Mouse (Mus musculus) layer of hippocampus, postnatal 14 days (tissue): ENCODE data around the gene Tjp2. TPM values are rescaled to one million over a fixed set of nuclear protein-coding genes. Genes with fewer than 3 reads are reported as not detected.

Experiments
- DNase-seq, 2 experiments: peaks; one replicate each; pipeline ENCODE4 v3.0.0; 2021 to 2022; ENCODE audit warnings: low spot score in 2 of 2, mixed read lengths in 1 of 2
- total RNA-seq, 2 experiments: library from RNA; stranded (reverse); gene quantifications; 2 replicates each; pipeline ENCODE4 v1.2.3; 2021

The Tjp2 gene
- total RNA-seq, 2 experiments from 2014 or later = 20.9 to 21.9 TPM

DNA sequence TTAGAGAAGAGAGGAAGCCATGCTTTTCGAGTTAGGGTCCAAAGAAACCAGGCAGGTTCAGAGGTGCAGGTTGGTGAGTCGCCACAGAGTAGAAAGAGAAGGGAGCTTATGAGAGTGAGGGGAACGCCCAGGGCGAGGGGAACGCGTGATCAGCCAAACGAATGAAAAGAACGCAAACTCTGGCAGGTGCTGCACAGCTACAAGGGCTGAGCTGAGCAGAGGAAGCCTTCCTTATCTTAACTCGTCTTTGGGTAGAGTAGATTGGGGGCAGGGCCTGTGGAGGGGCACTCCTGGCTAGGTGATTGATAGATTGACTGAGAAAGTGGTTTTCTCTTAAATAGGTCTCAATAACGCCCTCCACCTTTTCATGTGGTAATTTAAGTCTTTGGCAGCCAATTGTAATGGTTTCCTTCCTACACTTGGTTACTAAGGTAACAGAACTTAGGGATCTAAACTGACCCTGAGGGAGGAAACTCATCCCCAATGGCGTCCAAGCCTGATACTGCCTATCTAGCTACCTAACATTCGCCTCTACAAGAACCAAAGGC, 160.4 kb downstream of the Tjp2 start:
- DNase-seq = no peak

- DNase-seq = no peak
Observed at GRCm38 (mm10) chr19:24063585-24063984, 161.2 kb downstream of the Tjp2 start.

DNA sequence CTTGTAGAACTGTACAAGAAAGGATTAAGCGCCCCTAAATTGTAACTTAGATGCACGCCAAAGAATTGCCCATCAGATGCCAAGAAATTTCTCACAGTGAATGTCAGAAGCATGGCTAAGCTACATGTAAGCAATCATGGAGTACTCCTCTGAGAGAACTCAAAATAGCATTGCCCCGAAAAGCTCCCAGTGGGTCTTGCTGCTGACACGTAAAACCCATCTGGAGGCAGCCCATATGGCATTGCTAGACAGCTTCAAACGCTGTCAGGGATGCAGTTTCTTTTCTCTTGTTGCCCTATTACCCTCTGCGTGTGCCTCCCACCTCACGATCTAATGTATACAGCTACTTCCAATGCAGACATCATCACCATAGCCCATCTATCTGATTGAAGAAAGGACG, 166.0 kb downstream of the Tjp2 start:
- no peak for DNase-seq

- no peak for DNase-seq
Observed at GRCm38 (mm10) chr19:24058021-24058420, 166.8 kb downstream of the Tjp2 start.

DNA sequence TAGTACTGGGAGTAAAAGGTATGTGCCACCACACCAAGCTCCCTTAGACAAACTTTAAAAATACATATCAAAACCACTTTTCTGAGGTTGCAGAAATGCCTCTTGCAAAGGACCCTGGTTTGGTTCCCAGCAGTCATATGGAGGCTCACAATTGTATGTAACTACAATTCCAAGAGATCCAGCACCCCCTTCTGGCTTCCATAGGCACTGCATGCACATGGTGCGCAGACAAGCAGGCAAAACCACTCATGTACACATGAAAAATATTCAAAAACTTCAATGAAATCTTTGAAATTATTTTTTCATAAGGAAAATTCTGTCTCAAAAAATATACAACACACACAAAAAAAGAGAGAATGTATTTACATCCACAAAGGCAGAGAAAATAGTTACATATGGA, 167.9 kb downstream of the Tjp2 start:
- DNase-seq = no peak

DNA sequence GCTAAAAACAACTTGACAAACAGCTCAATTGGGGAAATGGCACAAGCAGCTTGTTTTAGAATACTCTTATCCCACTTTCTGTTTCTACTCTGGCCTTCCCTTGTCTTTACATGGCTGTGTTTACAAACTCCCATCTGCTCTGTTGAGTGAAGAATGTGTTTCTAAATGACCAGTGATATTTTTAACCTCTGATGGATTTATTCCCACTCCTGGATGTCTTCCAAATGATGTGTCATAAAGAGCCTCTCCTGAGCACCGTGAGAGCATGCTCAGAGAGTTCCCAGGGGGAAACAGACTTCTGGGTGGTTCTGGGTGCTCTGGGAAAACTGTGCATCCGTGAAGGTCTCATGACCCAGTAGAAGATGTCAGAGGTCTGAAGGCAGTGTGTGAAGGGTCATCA, 169.9 kb downstream of the Tjp2 start:
- no peak for DNase-seq

DNA sequence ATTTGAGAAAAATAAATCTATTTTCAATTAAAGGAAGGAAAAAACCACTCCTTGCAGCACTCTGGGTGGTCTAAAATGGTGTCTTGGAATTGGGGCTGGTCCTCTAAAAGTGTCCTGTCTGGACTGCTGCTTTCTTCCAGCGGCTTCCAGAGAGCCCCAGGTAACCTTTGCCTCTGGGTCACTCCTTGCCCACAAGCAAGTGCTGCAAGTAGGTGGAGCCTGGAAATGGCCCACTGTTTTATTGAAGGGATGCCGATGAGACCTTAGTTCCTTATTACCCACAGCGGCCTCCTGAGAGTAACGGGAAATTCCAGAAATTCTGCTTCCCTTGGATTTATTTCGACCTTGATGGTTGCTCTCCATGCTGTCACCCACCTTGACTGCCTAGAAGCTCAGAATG, 170.6 kb downstream of the Tjp2 start:
- no peak for DNase-seq

DNA sequence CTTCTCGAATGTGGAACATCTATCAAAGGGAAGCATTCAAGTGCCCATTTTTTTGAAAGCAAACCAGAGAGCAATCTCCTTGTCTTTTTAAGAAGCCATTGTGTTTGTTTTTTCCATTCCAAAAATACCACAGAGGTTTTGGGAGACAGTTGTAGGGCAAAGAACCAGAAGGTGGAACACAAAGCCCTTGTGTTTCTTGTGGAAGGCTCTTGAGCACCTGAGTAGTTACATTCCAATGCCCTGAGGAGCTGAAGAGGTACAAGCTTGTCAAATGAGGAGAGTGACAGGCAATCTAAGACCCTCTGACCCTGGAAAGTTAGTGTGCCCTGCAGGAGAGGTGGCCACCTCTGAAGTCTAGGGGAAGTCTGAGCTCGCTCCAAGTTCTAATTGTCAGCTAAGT, 174.3 kb downstream of the Tjp2 start:
- DNase-seq = no peak

GRCm38 (mm10) chr19:24049329-24049728, 175.5 kb downstream of the Tjp2 start:
- DNase-seq = no peak

- DNase-seq = no peak
Observed at GRCm38 (mm10) chr19:24046395-24046993, 178.3 kb downstream of the Tjp2 start.

Other genes starting within 250 kb of the Tjp2 start
- gene Fam189a2, start 194.0 kb downstream of the Tjp2 start, total RNA-seq = 10 to 100 TPM; 10.9 to 12.4 TPM
- gene Fxn, start 55.6 kb upstream of the Tjp2 start, total RNA-seq = 1 to 10 TPM; 8.3 to 8.8 TPM